Mouse (Mus musculus) stomach, embryonic 16.5 days (tissue): ENCODE measurements at regions not wholly inside any gene's neighbourhood (a gene's known extent, or its start where the extent isn't known, plus 50 kb on each side); places are given as distances from the start of the nearest gene placed in this dataset.

ENCODE experiments used
- ATAC-seq: fragments of 200-750 bp; cut with Nextera tagmentation; 2 replicates; pipeline ENCODE4 v1.8.0; 2017; ENCODE audit warnings: moderate number of reproducible peaks, moderate TSS enrichment; ENCODE audit not compliant: insufficient read depth, low FRiP score
- H3K27ac ChIP-seq: fragments of 300-500 bp; sonication (generic); 2 replicates; pipeline ENCODE4 v1.5.1; 2014; ENCODE audit warnings: low read length
- H3K27me3 ChIP-seq: fragments of 300-500 bp; sonication (generic); 2 replicates; pipeline ENCODE4 v1.6.1; 2014; ENCODE audit warnings: low read length, control low read depth, mixed read lengths; ENCODE audit not compliant: control insufficient read depth, insufficient read depth
- H3K36me3 ChIP-seq: fragments of 300-500 bp; sonication (generic); 2 replicates; pipeline ENCODE4 v1.6.1; 2014; ENCODE audit warnings: low read length; ENCODE audit not compliant: control insufficient read depth, insufficient read depth
- H3K4me1 ChIP-seq: fragments of 300-500 bp; sonication (generic); 2 replicates; pipeline ENCODE4 v1.6.1; 2014; ENCODE audit warnings: low read length, control low read depth, mixed read lengths; ENCODE audit not compliant: control insufficient read depth, insufficient read depth
- H3K4me2 ChIP-seq: fragments of 300-500 bp; sonication (generic); 2 replicates; pipeline ENCODE4 v1.6.1; 2014; ENCODE audit warnings: low read depth, low read length, mixed read lengths
- H3K4me3 ChIP-seq: fragments of 300-500 bp; sonication (generic); replicated peaks from 2 replicates; pipeline ENCODE4 v1.5.1; 2014; ENCODE audit warnings: mild to moderate bottlenecking, low read length
- H3K9ac ChIP-seq: fragments of 300-500 bp; sonication (generic); 2 replicates; pipeline ENCODE4 v1.6.1; 2014; ENCODE audit warnings: low read length
- H3K9me3 ChIP-seq: fragments of 300-500 bp; sonication (generic); replicated peaks from 2 replicates; pipeline ENCODE4 v1.6.1; 2016; ENCODE audit warnings: low read length, control low read depth; ENCODE audit not compliant: control insufficient read depth
- WGBS: fragments of 180-500 bp; shearing (Covaris S2); extraction: QIAGEN DNeasy Blood & Tissue Kit; methylation state at CpG from one replicate; pipeline ENCODE4 v1.1.7; 2014; 5-methylcytosine and 5-hydroxymethylcytosine counted together

- no peak overlapping the region for H3K4me3 ChIP-seq
- no peak for ATAC-seq
- no peak overlapping the region for H3K4me2 ChIP-seq
- 87% methylated on average over 8 of the region's 8 CpGs for WGBS
- no peaks in the 10 kb centered on the region for H3K36me3 ChIP-seq
- H3K27ac ChIP-seq = no peak overlapping the region
- no peaks in the 10 kb centered on the region for H3K27me3 ChIP-seq
- H3K9me3 ChIP-seq = no peaks in the 10 kb centered on the region
- H3K4me1 ChIP-seq = 0 out of 2 replicates have a peak, but pooled peaks cover 2% of the 10 kb centered on the region
- no peak overlapping the region for H3K9ac ChIP-seq
These were observed 130.8 kb upstream of the Lrig1 start for GRCm38 (mm10) chr6:94830801-94831200.

- Histone ChIP-seq H3K36me3 (no peaks in the 10 kb centered on the region), H3K4me1 (no peaks in the 10 kb centered on the region), H3K4me2 (no peak overlapping the region), H3K4me3 (no peak overlapping the region), H3K9ac (no peak overlapping the region), H3K9me3 (no peaks in the 10 kb centered on the region), H3K27me3 (no peaks in the 10 kb centered on the region), H3K27ac (peak overlapping the region; percentile 1; the same call in 1 of the 2 replicates)
- WGBS = 77% methylated on average over 5 of the region's 5 CpGs
- no peak for ATAC-seq
These were observed 129.3 kb upstream of the Lrig1 start for GRCm38 (mm10) chr6:94829246-94829645.

GRCm38 (mm10) chr6:94826656-94827055, 126.7 kb upstream of the Lrig1 start:
- Histone ChIP-seq H3K9me3 (no peaks in the 10 kb centered on the region), H3K4me3 (no peak overlapping the region), H3K27ac (no peak overlapping the region), H3K9ac (no peak overlapping the region), H3K4me1 (no peaks in the 10 kb centered on the region), H3K27me3 (no peaks in the 10 kb centered on the region), H3K4me2 (no peak overlapping the region), H3K36me3 (no peaks in the 10 kb centered on the region)
- ATAC-seq = no peak
- WGBS = 71% methylated on average over 2 of the region's 2 CpGs

- 33% methylated on average over 6 of the region's 6 CpGs for WGBS
- Histone ChIP-seq H3K4me3 (no peak overlapping the region), H3K9me3 (no peaks in the 10 kb centered on the region), H3K9ac (no peak overlapping the region), H3K36me3 (no peaks in the 10 kb centered on the region), H3K27me3 (no peaks in the 10 kb centered on the region), H3K4me2 (no peak overlapping the region), H3K27ac (no peak overlapping the region), H3K4me1 (peaks cover 16% of the 10 kb centered on the region)
- 0 out of 2 replicates have a peak, but pooled peaks have one; percentile 56 for ATAC-seq
These were observed 118.3 kb upstream of the Lrig1 start for GRCm38 (mm10) chr6:94818220-94818619.

- H3K4me2 ChIP-seq = no peak overlapping the region
- H3K9ac ChIP-seq = no peak overlapping the region
- 34% methylated on average over 5 of the region's 5 CpGs for WGBS
- H3K4me3 ChIP-seq = no peak overlapping the region
- peaks cover 16% of the 10 kb centered on the region for H3K4me1 ChIP-seq
- no peaks in the 10 kb centered on the region for H3K27me3 ChIP-seq
- H3K27ac ChIP-seq = no peak overlapping the region
- no peaks in the 10 kb centered on the region for H3K9me3 ChIP-seq
- H3K36me3 ChIP-seq = no peaks in the 10 kb centered on the region
- ATAC-seq = no peak
These were observed 116.2 kb upstream of the Lrig1 start for GRCm38 (mm10) chr6:94816161-94816560.

GRCm38 (mm10) chr6:94814711-94815110, 114.8 kb upstream of the Lrig1 start:
- no peaks in the 10 kb centered on the region for H3K36me3 ChIP-seq
- H3K4me3 ChIP-seq = no peak overlapping the region
- H3K27ac ChIP-seq = no peak overlapping the region
- no peaks in the 10 kb centered on the region for H3K9me3 ChIP-seq
- no peak overlapping the region for H3K9ac ChIP-seq
- ATAC-seq = no peak
- H3K4me2 ChIP-seq = no peak overlapping the region
- H3K27me3 ChIP-seq = no peaks in the 10 kb centered on the region
- H3K4me1 ChIP-seq = peaks cover 16% of the 10 kb centered on the region
- 30% methylated on average over 3 of the region's 3 CpGs for WGBS

- no peak overlapping the region for H3K9ac ChIP-seq
- no peak for ATAC-seq
- no peak overlapping the region for H3K27ac ChIP-seq
- no peaks in the 10 kb centered on the region for H3K9me3 ChIP-seq
- H3K4me3 ChIP-seq = no peak overlapping the region
- H3K4me2 ChIP-seq = no peak overlapping the region
- WGBS = 59% methylated on average over 7 of the region's 7 CpGs
- peaks cover 16% of the 10 kb centered on the region; the same call in 1 of the 2 replicates for H3K4me1 ChIP-seq
- H3K36me3 ChIP-seq = no peaks in the 10 kb centered on the region
- no peaks in the 10 kb centered on the region for H3K27me3 ChIP-seq
These were observed 113.7 kb upstream of the Lrig1 start for GRCm38 (mm10) chr6:94813481-94814148.

GRCm38 (mm10) chr6:94811846-94812245, 111.9 kb upstream of the Lrig1 start:
- Histone ChIP-seq H3K9ac (no peak overlapping the region), H3K4me3 (no peak overlapping the region), H3K27me3 (no peaks in the 10 kb centered on the region), H3K9me3 (no peaks in the 10 kb centered on the region), H3K4me1 (0 out of 2 replicates have a peak, but pooled peaks cover 7% of the 10 kb centered on the region), H3K4me2 (no peak overlapping the region), H3K36me3 (no peaks in the 10 kb centered on the region), H3K27ac (no peak overlapping the region)
- WGBS = 38% methylated on average over 4 of the region's 4 CpGs
- ATAC-seq = no peak

GRCm38 (mm10) chr6:94807216-94807615, 107.3 kb upstream of the Lrig1 start:
- Histone ChIP-seq H3K4me3 (no peak overlapping the region), H3K4me1 (peaks cover 15% of the 10 kb centered on the region), H3K27me3 (no peaks in the 10 kb centered on the region), H3K9me3 (no peaks in the 10 kb centered on the region), H3K4me2 (no peak overlapping the region), H3K9ac (no peak overlapping the region), H3K27ac (0 out of 2 replicates have a peak overlapping the region, but pooled peaks have one; percentile 7), H3K36me3 (no peaks in the 10 kb centered on the region)
- WGBS = 65% methylated on average over 6 of the region's 6 CpGs
- no peak for ATAC-seq
